Mouse (Mus musculus) left cerebral cortex, adult 11 months (tissue): ENCODE data around the gene Olfr149.
"Not testable (repeated sequence)": the region's sequence is repeated elsewhere in the genome, so short reads cannot be mapped to it uniquely, and the experiment has no call there.

Experiments
- DNase-seq: peaks from one replicate; pipeline ENCODE4 v3.0.0; 2022; ENCODE audit warnings: low spot score

The Olfr149 gene

GRCm38 (mm10) chr9:39707017-39707416 lies at the start of gene Olfr149:
TSS of gene Olfr149 (minus strand) at chr9:39707117.
- no peak for DNase-seq

- DNase-seq: no peak
Observed at GRCm38 (mm10) chr9:39746428-39746827, 39.5 kb upstream of the Olfr149 start.

- no peak for DNase-seq
Observed at GRCm38 (mm10) chr9:39745949-39746348, 39.0 kb upstream of the Olfr149 start, which contains the start of gene Olfr967. TSS of gene Olfr967 (plus strand) at chr9:39746249.

GRCm38 (mm10) chr9:39740741-39741140 lies 33.8 kb upstream of the Olfr149 start:
- no peak for DNase-seq

GRCm38 (mm10) chr9:39730678-39731077 lies 23.8 kb upstream of the Olfr149 start, which contains the start of gene Olfr150:
TSS of gene Olfr150 (plus strand) at chr9:39730978.
- DNase-seq: no peak

GRCm38 (mm10) chr9:39711053-39711452 lies 4.1 kb upstream of the Olfr149 start, which contains the start of gene Olfr965:
TSS of gene Olfr965 (plus strand) at chr9:39711353.
- no peak for DNase-seq

- DNase-seq: no peak
Observed at GRCm38 (mm10) chr9:39708958-39709357, 2.0 kb upstream of the Olfr149 start.

- DNase-seq: not testable (repeated sequence)
Observed at GRCm38 (mm10) chr9:39701123-39701522, 5.8 kb downstream of the Olfr149 start.

GRCm38 (mm10) chr9:39679280-39679679 lies 27.6 kb downstream of the Olfr149 start:
- no peak for DNase-seq

- no peak for DNase-seq
Observed at GRCm38 (mm10) chr9:39678557-39678956, 28.4 kb downstream of the Olfr149 start.

- DNase-seq: no peak
Observed at GRCm38 (mm10) chr9:39674820-39675219, 32.1 kb downstream of the Olfr149 start.

GRCm38 (mm10) chr9:39669723-39670122 lies 37.2 kb downstream of the Olfr149 start:
- DNase-seq: no peak

- no peak for DNase-seq
Observed at GRCm38 (mm10) chr9:39666905-39667304, 40.0 kb downstream of the Olfr149 start, which contains the start of gene Olfr963. TSS of gene Olfr963 (plus strand) at chr9:39667205.

GRCm38 (mm10) chr9:39654756-39655396 lies 52.0 kb downstream of the Olfr149 start:
- DNase-seq: no peak
